Mouse (Mus musculus): ENCODE measurements at regions not wholly inside any gene's neighbourhood (a gene's known extent, or its start where the extent isn't known, plus 50 kb on each side); places are given as distances from the start of the nearest gene placed in this dataset.

- TF ChIP-seq CTCF (conservative IDR thresholded peaks at IDR 0.05; ENCODE audit: insufficient read depth, insufficient read length, low read depth, low read length) (no peak), POLR2A (IDR thresholded peaks at IDR 0.05; ENCODE audit: low read depth, low read length) (no peak)
These were observed 79.5 kb upstream of the Fam83b start for GRCm38 (mm10) chr9:76646383-76646782.

Measured in kidney, adult 2 months (tissue).